Mouse (Mus musculus): ENCODE measurements around the gene Rpusd3.

DNA sequence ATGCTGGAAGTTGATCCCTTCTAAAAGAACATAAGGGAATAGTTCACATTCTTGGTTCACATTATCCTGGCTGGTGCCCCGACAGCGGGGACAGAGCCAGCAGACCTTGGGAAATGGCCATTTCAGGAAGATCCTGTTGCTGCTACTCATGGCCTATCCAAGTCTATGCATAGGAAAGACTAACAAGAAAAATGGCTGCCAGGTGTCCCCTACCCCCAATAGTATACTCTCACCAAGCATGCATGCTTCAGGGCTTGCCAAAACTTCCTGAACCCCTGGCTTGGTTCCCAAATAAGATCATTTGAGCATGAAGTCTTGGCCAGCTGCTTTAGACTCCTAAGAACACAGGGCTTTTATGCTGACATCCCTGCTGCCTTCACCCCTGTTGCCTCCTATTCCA is 32.7 kb upstream of the Rpusd3 start:
- TF ChIP-seq POLR2A (IDR thresholded peaks at IDR 0.05; ENCODE audit: control insufficient read depth in 1 of 2, insufficient read depth in 1 of 2, low read depth in 1 of 2, low read length in 2 of 2, poor library complexity in 1 of 2), result no peak
- TF ChIP-seq ELF1 (IDR thresholded peaks at IDR 0.05; ENCODE audit: low read depth, low read length), result no peak
- TF ChIP-seq CTCF (IDR thresholded peaks at IDR 0.05 in 2 of 3, conservative IDR thresholded peaks at IDR 0.05 in 1 of 3; ENCODE audit: control insufficient read depth in 1 of 3, insufficient read depth in 1 of 3, low read depth in 2 of 3, low read length in 3 of 3, poor library complexity in 1 of 3, severe bottlenecking in 1 of 3), result no peak
- TF ChIP-seq NELFE (IDR thresholded peaks at IDR 0.05; ENCODE audit: low read depth, low read length), result no peak
- TF ChIP-seq ZKSCAN1 (IDR thresholded peaks at IDR 0.05; ENCODE audit: low read depth, low read length), result no peak
- no peak for TF ChIP-seq GATA1 (IDR thresholded peaks at IDR 0.05; ENCODE audit: low read depth, low read length)
- no peak for TF ChIP-seq E2F4 (IDR thresholded peaks at IDR 0.05; ENCODE audit: borderline replicate concordance, low read depth, low read length)
- no peak for TF ChIP-seq EP300 (IDR thresholded peaks at IDR 0.05; ENCODE audit: low read depth in 1 of 2, low read length in 2 of 2)

Data from MEL (cell line).